Mouse (Mus musculus): Measurements from ENCODE around the gene Pcyox1.

GRCm38 (mm10) chr6:86366125-86366852 is 30.7 kb downstream of the Pcyox1 start:
- TF ChIP-seq CTCF (IDR thresholded peaks at IDR 0.05; ENCODE audit: extremely low read depth, insufficient read depth, insufficient read length, insufficient replicate concordance) (no peak), POLR2A (IDR thresholded peaks at IDR 0.05; ENCODE audit: low read depth, low read length) (no peak)

All from spleen, adult 2 months (tissue).